Mouse (Mus musculus) heart, postnatal 0 days (tissue): ENCODE results near the gene Fam20b. TPM values are rescaled to one million over a fixed set of nuclear protein-coding genes. Genes with fewer than 3 reads are reported as not detected.
"Not testable (repeated sequence)": the region's sequence is repeated elsewhere in the genome, so short reads cannot be mapped to it uniquely, and the experiment has no call there.

Source experiments
- ATAC-seq: fragments of 200-750 bp; cut with Nextera tagmentation; 2 replicates; pipeline ENCODE4 v1.8.0; 2017; ENCODE audit warnings: low read depth, moderate number of reproducible peaks, moderate library complexity; ENCODE audit not compliant: insufficient read depth
- DNase-seq: peaks from one replicate; pipeline ENCODE4 v3.0.0-alpha.2; 2016; ENCODE audit warnings: low spot score
- H3K27ac ChIP-seq: fragments of 300-500 bp; sonication (generic); 2 replicates; pipeline ENCODE4 v1.5.1; 2014; ENCODE audit warnings: low read depth, mild to moderate bottlenecking
- H3K27me3 ChIP-seq: fragments of 300-500 bp; sonication (generic); 2 replicates; pipeline ENCODE4 v1.6.1; 2014; ENCODE audit warnings: low read length, mixed read lengths; ENCODE audit not compliant: control insufficient read depth, insufficient read depth
- H3K36me3 ChIP-seq: fragments of 300-500 bp; sonication (generic); replicated peaks from 2 replicates; pipeline ENCODE4 v1.6.1; 2014; ENCODE audit warnings: low read length, mixed read lengths; ENCODE audit not compliant: control insufficient read depth, insufficient read depth
- H3K4me1 ChIP-seq: fragments of 300-500 bp; sonication (generic); 2 replicates; pipeline ENCODE4 v1.6.1; 2014; ENCODE audit warnings: antibody characterized with exemption; ENCODE audit not compliant: control insufficient read depth, insufficient read depth
- H3K4me2 ChIP-seq: fragments of 300-500 bp; sonication (generic); 2 replicates; pipeline ENCODE4 v1.6.1; 2014; ENCODE audit warnings: low read depth, mild to moderate bottlenecking, low read length, moderate library complexity
- H3K4me3 ChIP-seq: fragments of 300-500 bp; sonication (generic); 2 replicates; pipeline ENCODE4 v1.5.1; 2014; ENCODE audit warnings: low read depth, low read length
- H3K9ac ChIP-seq: fragments of 300-500 bp; sonication (generic); replicated peaks from 2 replicates; pipeline ENCODE4 v1.6.1; 2014; ENCODE audit warnings: low read depth, low read length, mixed read lengths
- H3K9me3 ChIP-seq: fragments of 300-500 bp; sonication (generic); replicated peaks from 2 replicates; pipeline ENCODE4 v1.6.1; 2016; ENCODE audit warnings: low read length; ENCODE audit not compliant: control insufficient read depth
- CTCF ChIP-seq: IDR thresholded peaks from 2 replicates; pipeline ENCODE4 v1.5.1; 2016; ENCODE audit warnings: antibody characterized with exemption, control low read depth, low read depth
- EP300 ChIP-seq: IDR thresholded peaks from 2 replicates; pipeline ENCODE4 v1.6.1; 2016; ENCODE audit warnings: antibody characterized with exemption, low read depth
- WGBS: fragments of 180-500 bp; shearing (Covaris S2); extraction: QIAGEN DNeasy Blood & Tissue Kit; methylation state at CpG from one replicate; pipeline ENCODE4 v1.1.7; 2014; 5-methylcytosine and 5-hydroxymethylcytosine counted together
- polyA plus RNA-seq: library from polyadenylated mRNA; unstranded; fragments of >200 nt; fragmentation: Nextera tagmentation; extraction: Ambion mirVana; gene quantifications from 2 replicates; pipeline ENCODE4 v1.2.1, GENCODE M21; 2015
- total RNA-seq: library from RNA; depleted of rRNA; stranded (reverse); fragments of >200 nt; gene quantifications from 2 replicates; pipeline ENCODE4 v1.2.3, GENCODE M21; 2014; ENCODE audit warnings: low replicate concordance

Fam20b gene
- total and polyA plus RNA-seq, 2 experiments from 2014 or later, result 20.9 to 46.7 TPM

DNA sequence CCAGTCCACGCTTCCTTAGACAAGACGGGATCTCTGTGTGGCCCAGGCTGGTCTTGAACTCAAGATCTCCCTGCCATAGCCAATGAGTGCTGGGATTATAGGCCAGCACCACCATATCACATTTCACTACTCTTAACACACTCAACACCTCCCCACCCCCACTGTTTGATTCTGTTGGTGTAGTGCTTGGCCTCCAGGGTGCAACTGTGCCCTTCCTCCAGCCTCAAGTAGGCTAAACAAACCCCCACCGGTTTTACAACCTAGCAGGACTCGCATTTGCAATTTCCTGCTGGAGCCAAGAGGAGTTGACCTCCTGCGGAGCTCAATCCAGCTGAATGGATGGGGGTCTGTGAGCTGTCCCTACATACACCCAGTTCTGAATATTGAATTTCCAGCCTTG, 50.3 kb downstream of the Fam20b start:
- TF ChIP-seq EP300 (no peak), CTCF (no peak)
- Histone ChIP-seq H3K4me3 (no peak overlapping the region), H3K9ac (no peak overlapping the region), H3K36me3 (no peaks in the 10 kb centered on the region), H3K9me3 (no peaks in the 10 kb centered on the region), H3K4me2 (no peak overlapping the region), H3K27me3 (no peaks in the 10 kb centered on the region), H3K27ac (no peak overlapping the region), H3K4me1 (peaks cover 21% of the 10 kb centered on the region; the same call in 1 of the 2 replicates)
- 46% methylated on average over 5 of the region's 5 CpGs for WGBS
- DNase-seq (no peak), ATAC-seq (no peak)

DNA sequence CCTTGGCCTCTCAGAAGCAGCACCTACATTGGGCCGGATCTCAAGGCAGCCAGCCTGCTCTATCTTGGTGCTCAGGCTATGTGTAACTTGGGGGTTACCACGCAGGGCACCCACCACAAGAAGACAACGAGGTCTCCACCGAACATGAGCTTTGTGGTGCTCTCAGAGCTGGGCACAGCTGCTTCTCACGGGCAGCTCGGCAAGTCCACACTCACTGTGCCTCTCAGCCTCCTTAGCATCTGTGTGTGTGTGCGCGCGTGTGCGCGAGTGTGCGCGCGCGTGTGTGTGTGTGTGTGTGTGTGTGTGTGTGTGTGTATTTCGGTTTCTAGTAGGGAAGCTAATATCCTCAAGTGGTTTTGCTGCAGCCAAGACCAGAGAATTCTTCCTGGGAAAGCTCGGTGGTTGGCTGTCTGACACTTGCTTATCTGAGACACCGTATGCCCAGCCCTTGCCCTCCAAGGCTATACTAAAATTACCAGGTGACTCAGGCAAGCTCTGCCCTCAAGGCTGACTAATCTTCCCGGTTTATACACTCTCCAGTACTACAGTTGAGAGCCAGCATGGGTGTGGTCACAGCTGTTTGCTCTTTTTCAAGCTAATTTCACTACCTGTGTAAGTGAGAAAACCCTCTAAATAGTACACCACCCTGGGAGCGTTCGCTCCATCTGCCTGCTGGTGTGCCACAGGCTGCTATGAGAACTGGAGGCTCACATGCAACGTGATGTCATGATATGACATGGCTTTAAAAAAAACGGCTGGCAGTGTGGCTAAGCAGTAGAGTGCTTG, 51.6 kb downstream of the Fam20b start:
- 47% methylated on average over 23 of the region's 23 CpGs for WGBS
- TF ChIP-seq CTCF (no peak), EP300 (no peak)
- H3K4me3 ChIP-seq, result no peak overlapping the region
- no peak overlapping the region; the same call in 1 of the 2 replicates for H3K9ac ChIP-seq
- H3K4me1 ChIP-seq, result peaks cover 21% of the 10 kb centered on the region; the same call in 1 of the 2 replicates
- peak overlapping the region; percentile 76 for H3K27ac ChIP-seq
- DNase-seq (peak; percentile 83), ATAC-seq (peak; percentile 93)
- H3K27me3 ChIP-seq, result no peaks in the 10 kb centered on the region
- H3K4me2 ChIP-seq, result peak overlapping the region; percentile 46
- no peaks in the 10 kb centered on the region for H3K36me3 ChIP-seq
- H3K9me3 ChIP-seq, result no peaks in the 10 kb centered on the region

- no peaks in the 10 kb centered on the region for H3K9me3 ChIP-seq
- H3K4me3 ChIP-seq, result no peak overlapping the region
- DNase-seq (no peak), ATAC-seq (no peak)
- H3K27ac ChIP-seq, result no peak overlapping the region
- 87% methylated on average over 8 of the region's 8 CpGs for WGBS
- no peak overlapping the region for H3K4me2 ChIP-seq
- peaks cover 21% of the 10 kb centered on the region; the same call in 1 of the 2 replicates for H3K4me1 ChIP-seq
- no peak overlapping the region for H3K9ac ChIP-seq
- no peaks in the 10 kb centered on the region for H3K27me3 ChIP-seq
- peaks cover 6% of the 10 kb centered on the region; the same call in 1 of the 2 replicates for H3K36me3 ChIP-seq
- TF ChIP-seq EP300 (no peak), CTCF (no peak)
Measured at GRCm38 (mm10) chr1:156665777-156666176, 53.1 kb downstream of the Fam20b start.

DNA sequence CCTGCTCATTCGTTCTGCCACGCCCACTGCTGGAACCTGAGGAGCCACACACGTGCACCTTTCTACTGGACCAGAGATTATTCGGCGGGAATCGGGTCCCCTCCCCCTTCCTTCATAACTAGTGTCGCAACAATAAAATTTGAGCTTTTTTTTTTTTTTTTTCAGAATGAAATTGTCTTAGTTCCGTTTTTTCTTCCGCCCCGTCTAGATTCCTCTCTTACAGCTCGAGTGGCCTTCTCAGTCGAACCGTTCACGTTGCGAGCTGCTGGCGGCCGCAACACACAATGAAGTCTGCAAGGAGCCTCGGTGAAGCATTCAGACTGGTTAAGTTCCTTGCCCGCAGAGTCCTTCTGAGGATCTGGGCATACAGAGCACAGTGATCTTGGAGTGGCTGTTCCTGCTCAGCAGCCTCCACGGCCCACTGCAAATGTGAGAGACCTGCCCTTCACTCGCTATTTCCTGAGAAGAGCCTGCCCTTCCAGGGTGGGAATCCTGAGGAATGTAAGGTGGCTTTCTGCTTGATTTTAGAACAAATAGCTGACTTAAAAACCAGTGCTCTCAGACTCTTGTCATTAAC, 58.1 kb downstream of the Fam20b start:
- 76% methylated on average over 19 of the region's 21 CpGs for WGBS
- not testable (repeated sequence) for H3K4me2 ChIP-seq, H3K27me3 ChIP-seq, DNase-seq, H3K27ac ChIP-seq, H3K9me3 ChIP-seq, H3K4me3 ChIP-seq, H3K9ac ChIP-seq, H3K4me1 ChIP-seq, ATAC-seq
- H3K36me3 ChIP-seq, result peaks cover 19% of the 10 kb centered on the region; the same call in 1 of the 2 replicates

GRCm38 (mm10) chr1:156659906-156660659, 58.8 kb downstream of the Fam20b start:
- WGBS, result 69% methylated on average over 13 of the region's 13 CpGs
- Histone ChIP-seq H3K27me3 (no peaks in the 10 kb centered on the region), H3K27ac (no peak overlapping the region), H3K4me2 (no peak overlapping the region), H3K9ac (no peak overlapping the region), H3K4me1 (no peaks in the 10 kb centered on the region), H3K9me3 (no peaks in the 10 kb centered on the region), H3K4me3 (no peak overlapping the region), H3K36me3 (peaks cover 20% of the 10 kb centered on the region; the same call in 1 of the 2 replicates)
- ATAC-seq (no peak), DNase-seq (no peak)
- TF ChIP-seq EP300 (no peak), CTCF (no peak)
